Mouse (Mus musculus) lung, postnatal 0 days (tissue): ENCODE data around the gene Mbnl2.

Source experiments
- CTCF ChIP-seq: IDR thresholded peaks from 2 replicates; pipeline ENCODE4 v1.5.1; 2016; ENCODE audit warnings: antibody characterized with exemption, mild to moderate bottlenecking
- EP300 ChIP-seq: IDR thresholded peaks from 2 replicates; pipeline ENCODE4 v1.6.1; 2016; ENCODE audit warnings: antibody characterized with exemption, mild to moderate bottlenecking, control low read depth

- no peak for TF ChIP-seq CTCF
- no peak for TF ChIP-seq EP300
Observed at GRCm38 (mm10) chr14:120349332-120349731, 73.9 kb downstream of the Mbnl2 start.
